Mouse (Mus musculus) liver, embryonic 11.5 days (tissue): Measurements from ENCODE around the gene Gjd3. TPM values are rescaled to one million over a fixed set of nuclear protein-coding genes. Genes with fewer than 3 reads are reported as not detected.
A peak's percentile ranks its signal among the peaks of the same experiment; 100 is the strongest.

ENCODE experiments used
- ATAC-seq: fragments of 200-750 bp; cut with Nextera tagmentation; replicated peaks from 2 replicates; pipeline ENCODE4 v1.8.0; 2017; ENCODE audit warnings: moderate number of reproducible peaks, mild to moderate bottlenecking, moderate TSS enrichment, moderate library complexity; ENCODE audit not compliant: low FRiP score
- DNase-seq: peaks from one replicate; pipeline ENCODE4 v3.0.0-alpha.2; 2017; ENCODE audit warnings: low spot score
- H3K27ac ChIP-seq: fragments of 300-500 bp; sonication (generic); 2 replicates; pipeline ENCODE4 v1.5.1; 2014; ENCODE audit warnings: mild to moderate bottlenecking, low read depth, low read length, control low read depth
- H3K27me3 ChIP-seq: fragments of 300-500 bp; sonication (generic); replicated peaks from 2 replicates; pipeline ENCODE4 v1.6.1; 2014; ENCODE audit warnings: low read length, mixed read lengths; ENCODE audit not compliant: control insufficient read depth, insufficient read depth
- H3K36me3 ChIP-seq: fragments of 300-500 bp; sonication (generic); 2 replicates; pipeline ENCODE4 v1.6.1; 2014; ENCODE audit warnings: mild to moderate bottlenecking, low read length, moderate library complexity, mixed read lengths; ENCODE audit not compliant: control insufficient read depth, insufficient read depth
- H3K4me1 ChIP-seq: fragments of 300-500 bp; sonication (generic); replicated peaks from 2 replicates; pipeline ENCODE4 v1.6.1; 2014; ENCODE audit warnings: low read length, mixed read lengths; ENCODE audit not compliant: control insufficient read depth, insufficient read depth
- H3K4me2 ChIP-seq: fragments of 300-500 bp; sonication (generic); 2 replicates; pipeline ENCODE4 v1.6.1; 2014; ENCODE audit warnings: mild to moderate bottlenecking, control low read depth, moderate library complexity
- H3K4me3 ChIP-seq: fragments of 300-500 bp; sonication (generic); 2 replicates; pipeline ENCODE4 v1.5.1; 2014; ENCODE audit warnings: low read depth, low read length, control low read depth
- H3K9ac ChIP-seq: fragments of 300-500 bp; sonication (generic); 2 replicates; pipeline ENCODE4 v1.6.1; 2014; ENCODE audit warnings: low read depth, low read length, control low read depth
- H3K9me3 ChIP-seq: fragments of 300-500 bp; sonication (generic); 2 replicates; pipeline ENCODE4 v1.6.1; 2016; ENCODE audit warnings: low read length, inconsistent platforms, mixed read lengths; ENCODE audit not compliant: control insufficient read depth
- WGBS: fragments of 180-500 bp; shearing (Covaris S2); extraction: QIAGEN DNeasy Blood & Tissue Kit; methylation state at CpG from one replicate; pipeline ENCODE4 v1.1.7; 2014; 5-methylcytosine and 5-hydroxymethylcytosine counted together
- polyA plus RNA-seq: library from polyadenylated mRNA; unstranded; fragments of >200 nt; fragmentation: Nextera tagmentation; extraction: Ambion mirVana; gene quantifications from 2 replicates; pipeline ENCODE4 v1.2.1, GENCODE M21; 2014

Gjd3 gene
- polyA plus RNA-seq = 0.21 and 0.22 TPM in 2 replicates

DNA sequence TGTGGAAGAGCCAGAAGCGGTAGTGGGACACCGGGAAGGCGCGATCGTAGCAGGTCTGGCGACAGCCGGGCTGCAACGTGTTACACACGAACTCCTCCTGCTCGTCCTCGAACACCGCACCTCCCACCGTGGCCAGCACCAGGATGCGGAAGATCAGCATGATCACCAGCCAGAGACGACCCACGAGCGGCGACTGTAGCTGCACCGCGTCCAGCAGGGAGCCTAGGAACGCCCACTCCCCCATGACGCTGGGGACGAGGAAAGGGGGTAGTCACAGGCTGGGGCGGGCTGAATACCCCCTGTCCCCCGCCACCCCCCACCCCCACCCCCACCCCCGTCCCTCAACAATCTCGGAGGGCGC lies at the start of gene Gjd3:
Gjd3 (minus strand) TSS at position 244 of the 361 bp plus-strand sequence.
- Histone ChIP-seq H3K4me3 (peak within 1 kb of the TSS; percentile 56), H3K9ac (peak within 1 kb of the TSS; percentile 43)

DNA sequence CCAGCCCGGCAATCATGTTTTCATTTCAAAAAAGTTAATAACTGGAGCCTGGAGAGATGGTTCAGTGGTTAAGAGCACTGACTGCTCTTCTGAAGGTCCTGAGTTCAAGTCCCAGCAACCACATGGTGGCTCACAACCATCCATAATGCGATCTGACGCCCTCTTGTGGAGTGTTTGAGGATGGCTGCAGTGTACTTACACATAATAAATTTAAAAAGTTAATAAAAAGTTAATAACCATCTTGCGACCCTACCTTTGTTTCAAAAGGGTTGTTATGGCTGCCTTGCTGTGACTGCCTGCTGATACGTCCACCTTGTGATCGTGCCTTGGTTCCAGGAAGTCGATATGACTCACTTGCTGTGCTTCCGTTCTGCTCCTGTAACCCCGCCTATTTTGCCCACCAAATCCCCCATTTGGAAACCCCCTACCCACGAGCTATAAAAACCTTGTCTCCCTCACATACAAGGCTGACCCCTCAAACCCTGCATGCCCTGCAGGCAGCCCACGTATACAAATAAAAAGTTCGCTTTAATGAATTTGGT lies 44.2 kb upstream of the Gjd3 start:
- Histone ChIP-seq H3K4me3 (no peak overlapping the region), H3K36me3 (peaks cover 1% of the 10 kb centered on the region), H3K4me2 (no peak overlapping the region), H3K4me1 (peaks cover 5% of the 10 kb centered on the region), H3K27me3 (no peaks in the 10 kb centered on the region), H3K9ac (no peak overlapping the region), H3K9me3 (no peaks in the 10 kb centered on the region), H3K27ac (no peak overlapping the region)
- DNase-seq = no peak
- 77% methylated on average over 12 of the region's 12 CpGs for whole genome bisulfite sequencing
- no peak for ATAC-seq

More for the DNA sequence above, at the start of gene Gjd3:
- Histone ChIP-seq H3K27me3 (peaks cover 51% of the 10 kb centered on the region), H3K36me3 (no peaks in the 10 kb centered on the region), H3K4me2 (peak within 1 kb of the TSS; percentile 91), H3K9me3 (no peaks in the 10 kb centered on the region), H3K4me1 (peaks cover 19% of the 10 kb centered on the region), H3K27ac (no peak within 1 kb of the TSS)
- no peak for ATAC-seq
- WGBS = 1% methylated on average over 28 of the region's 28 CpGs
- no peak for DNase-seq

DNA sequence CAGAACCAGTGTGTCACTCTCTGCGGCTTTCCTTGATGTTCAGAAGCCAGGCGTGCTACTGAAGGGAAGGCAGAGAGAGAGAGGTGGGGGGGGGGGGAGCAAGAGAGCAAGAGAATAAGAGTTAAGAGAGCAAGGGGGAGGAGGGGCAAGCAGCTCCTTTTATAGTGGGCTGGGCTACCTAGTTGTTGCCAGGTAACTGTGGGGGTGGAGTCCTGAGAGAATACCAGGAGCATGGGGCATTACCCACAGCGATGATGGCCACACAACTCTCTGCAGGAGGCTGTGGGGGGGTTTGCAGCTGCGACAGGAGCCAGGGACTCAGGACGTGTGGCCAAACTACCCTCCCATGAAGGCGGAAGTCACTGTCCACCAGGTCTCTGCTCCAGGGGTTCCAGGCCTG lies 43.1 kb upstream of the Gjd3 start:
- Histone ChIP-seq H3K9me3 (no peaks in the 10 kb centered on the region), H3K4me1 (peaks cover 13% of the 10 kb centered on the region), H3K9ac (no peak overlapping the region), H3K4me2 (no peak overlapping the region), H3K4me3 (no peak overlapping the region), H3K36me3 (peaks cover 12% of the 10 kb centered on the region), H3K27ac (no peak overlapping the region), H3K27me3 (no peaks in the 10 kb centered on the region)
- no peak for DNase-seq
- WGBS = 87% methylated on average over 6 of the region's 6 CpGs
- no peak for ATAC-seq

DNA sequence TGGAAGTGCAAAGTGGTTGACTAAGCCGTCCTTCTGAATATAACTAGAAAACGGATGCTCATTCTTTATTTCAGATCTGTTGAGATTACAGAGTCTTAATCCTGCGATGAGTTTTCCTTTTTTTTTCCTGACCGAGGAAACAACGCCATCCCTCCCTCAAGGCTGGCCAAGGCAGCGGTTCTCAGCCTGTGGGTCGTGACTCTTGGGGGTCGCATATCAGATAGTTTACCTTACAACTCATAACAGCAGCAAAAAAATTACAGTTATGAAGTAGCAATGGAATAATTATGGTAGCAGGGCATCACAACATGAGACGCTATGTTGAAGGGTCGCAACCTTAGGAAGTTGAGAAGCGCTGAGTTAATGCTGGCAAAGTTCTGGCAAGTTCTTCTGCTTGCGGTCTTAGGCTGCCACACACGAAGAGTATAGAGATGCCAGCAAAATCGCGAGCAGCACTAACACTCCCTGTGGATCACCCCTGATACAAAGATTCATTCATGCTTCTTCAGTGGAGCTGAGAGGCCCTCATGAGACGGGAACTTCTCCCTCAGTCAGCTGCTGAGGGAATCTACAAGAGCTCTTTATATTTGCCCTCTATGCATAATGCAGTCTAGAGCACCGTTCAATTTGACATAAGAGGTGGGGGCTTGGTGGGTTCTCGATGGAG lies 41.8 kb upstream of the Gjd3 start:
- ATAC-seq = peak; percentile 6; the same call in 1 of the 2 replicates
- Histone ChIP-seq H3K27ac (peak overlapping the region; percentile 30; the same call in 1 of the 2 replicates), H3K4me1 (peaks cover 15% of the 10 kb centered on the region), H3K9ac (peak overlapping the region; percentile 27; the same call in 1 of the 2 replicates), H3K4me2 (peak overlapping the region; percentile 59), H3K36me3 (peaks cover 23% of the 10 kb centered on the region), H3K4me3 (peak overlapping the region; percentile 93), H3K9me3 (no peaks in the 10 kb centered on the region), H3K27me3 (no peaks in the 10 kb centered on the region)
- 42% methylated on average over 18 of the region's 18 CpGs for WGBS
- no peak for DNase-seq

DNA sequence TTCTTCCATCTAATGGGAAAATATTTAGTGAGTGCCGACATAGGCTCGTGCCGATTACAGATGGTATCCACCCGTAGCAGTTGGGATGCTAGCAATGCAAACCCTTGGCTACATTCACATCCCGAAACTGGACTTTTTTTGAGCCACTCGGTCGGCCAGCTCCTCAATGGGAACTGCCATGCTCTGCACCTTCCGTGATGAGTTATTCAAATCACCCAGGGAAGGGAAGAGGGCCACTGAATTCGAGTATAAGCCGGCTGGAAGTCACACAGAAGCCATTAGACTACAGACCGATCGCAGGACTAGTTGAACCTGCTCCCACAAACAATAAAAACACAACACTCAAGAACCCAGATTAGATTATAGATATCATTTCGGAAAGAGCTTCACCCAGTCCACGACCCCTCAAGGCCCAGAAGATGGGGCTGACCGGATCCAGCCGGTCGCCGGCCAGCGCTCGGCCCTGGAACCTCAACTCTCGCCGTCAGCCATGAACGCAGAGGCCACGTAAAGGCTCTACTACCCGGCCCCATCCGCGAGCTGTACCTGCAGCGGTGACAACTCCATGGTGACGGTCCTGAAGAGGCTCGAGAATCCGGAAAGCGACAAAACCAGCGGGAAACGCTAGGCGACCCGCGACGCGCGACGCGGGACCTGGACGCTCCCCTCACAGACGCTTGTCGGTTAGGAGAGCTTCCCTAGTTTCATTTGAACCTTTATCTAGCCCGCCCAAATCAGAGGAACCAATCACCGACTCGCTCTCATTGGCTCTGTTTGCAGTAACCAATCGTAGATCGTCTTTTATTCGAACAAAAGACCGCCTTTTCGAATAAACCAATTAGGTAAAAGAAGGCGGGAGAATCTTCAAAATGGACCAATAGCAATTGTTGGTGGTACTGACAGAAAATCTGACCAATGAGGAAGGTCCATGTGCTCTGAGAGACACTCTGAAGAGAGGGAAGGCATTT lies 41.0 kb upstream of the Gjd3 start, which contains the start of gene Top2a:
Top2a (minus strand) TSS at position 690 of the 968 bp plus-strand sequence.
- no peaks in the 10 kb centered on the region for H3K27me3 ChIP-seq
- H3K4me3 ChIP-seq = peak within 1 kb of the TSS; percentile 93
- peak within 1 kb of the TSS; percentile 99 for H3K9ac ChIP-seq
- H3K9me3 ChIP-seq = no peaks in the 10 kb centered on the region
- ATAC-seq (peak; percentile 93), DNase-seq (peak; percentile 93)
- H3K36me3 ChIP-seq = peaks cover 29% of the 10 kb centered on the region
- WGBS = under 1% methylated on average over 54 of the region's 54 CpGs
- H3K4me1 ChIP-seq = peaks cover 15% of the 10 kb centered on the region
- H3K27ac ChIP-seq = peak within 1 kb of the TSS; percentile 88
- H3K4me2 ChIP-seq = peak within 1 kb of the TSS; percentile 81

DNA sequence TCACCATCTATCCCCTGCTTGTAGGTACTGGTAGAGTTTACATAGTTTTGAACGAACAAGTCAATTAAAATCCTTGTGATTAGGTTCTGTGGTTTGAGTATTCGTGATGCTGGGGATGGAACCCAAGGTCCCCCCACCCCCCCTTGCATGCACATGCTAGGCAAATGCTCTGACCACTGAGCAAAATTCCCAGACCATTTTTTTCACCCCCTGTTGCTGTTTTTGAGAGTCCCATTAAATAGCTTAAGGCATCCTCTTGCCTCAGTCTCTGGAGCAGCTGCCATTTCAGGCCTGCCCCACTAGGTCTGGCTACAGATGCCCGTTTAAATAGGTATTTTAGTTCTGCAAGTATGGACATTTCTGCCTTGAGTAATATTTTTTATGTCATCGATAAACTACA lies 40.3 kb upstream of the Gjd3 start:
- Histone ChIP-seq H3K27ac (peak overlapping the region; percentile 88), H3K36me3 (peaks cover 34% of the 10 kb centered on the region), H3K4me1 (peaks cover 15% of the 10 kb centered on the region), H3K4me2 (peak overlapping the region; percentile 81), H3K9ac (peak overlapping the region; percentile 99), H3K27me3 (no peaks in the 10 kb centered on the region), H3K9me3 (no peaks in the 10 kb centered on the region), H3K4me3 (peak overlapping the region; percentile 93)
- WGBS = 6% methylated on average over 4 of the region's 4 CpGs
- DNase-seq (no peak), ATAC-seq (no peak)

DNA sequence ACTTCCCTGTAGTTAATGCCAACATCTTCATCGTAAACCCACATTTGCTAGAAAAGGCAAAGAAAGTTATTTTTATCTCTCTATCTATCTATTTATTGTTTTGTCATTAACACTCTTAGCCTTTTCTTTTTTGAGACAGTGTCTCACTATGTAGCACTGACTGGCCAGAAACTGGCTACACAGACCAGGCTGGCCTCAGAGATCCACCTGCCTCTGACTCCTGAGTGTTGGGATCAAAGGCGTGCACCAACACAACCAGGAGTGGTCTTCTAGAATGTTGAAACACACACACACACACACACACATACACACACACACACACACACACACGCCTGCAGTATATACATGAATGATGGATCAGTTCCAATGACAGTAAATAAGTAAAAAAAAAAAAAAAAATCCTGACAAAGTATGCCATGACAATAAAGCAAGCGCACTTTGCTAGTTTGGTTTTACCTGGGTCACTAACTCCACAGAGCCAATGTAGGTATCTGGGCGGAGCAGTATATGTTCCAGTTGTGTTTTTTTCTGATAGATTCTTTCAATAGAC lies 39.6 kb upstream of the Gjd3 start:
- Histone ChIP-seq H3K27me3 (no peaks in the 10 kb centered on the region), H3K4me3 (peak overlapping the region; percentile 93), H3K4me2 (peak overlapping the region; percentile 81), H3K36me3 (peaks cover 41% of the 10 kb centered on the region), H3K27ac (no peak overlapping the region), H3K4me1 (peaks cover 15% of the 10 kb centered on the region), H3K9ac (peak overlapping the region; percentile 50), H3K9me3 (no peaks in the 10 kb centered on the region)
- no peak for ATAC-seq
- no peak for DNase-seq
- 79% methylated on average over 5 of the region's 5 CpGs for WGBS

DNA sequence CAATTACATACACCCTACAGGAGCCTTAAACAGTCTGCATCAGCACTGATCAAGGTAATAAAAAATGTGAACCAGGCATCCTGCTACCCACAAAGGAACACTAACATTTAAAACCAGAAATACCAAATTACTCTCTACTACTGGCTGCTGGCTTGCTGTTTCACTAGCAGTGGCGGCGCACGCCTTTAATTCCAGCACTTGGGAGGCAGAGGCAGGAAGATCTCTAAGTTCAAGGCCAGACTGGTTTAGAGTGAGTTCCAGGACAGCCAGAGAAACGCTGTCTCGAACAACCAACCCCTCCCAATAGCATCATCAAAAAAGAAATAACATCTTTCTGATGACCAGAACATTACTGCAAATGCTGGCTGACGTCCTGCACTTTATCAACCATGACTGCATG lies 37.0 kb upstream of the Gjd3 start:
- no peaks in the 10 kb centered on the region for H3K27me3 ChIP-seq
- H3K9me3 ChIP-seq = no peaks in the 10 kb centered on the region
- WGBS = 91% methylated on average over 6 of the region's 6 CpGs
- ATAC-seq (no peak), DNase-seq (no peak)
- peaks cover 15% of the 10 kb centered on the region for H3K4me1 ChIP-seq
- no peak overlapping the region for H3K4me3 ChIP-seq
- no peak overlapping the region for H3K4me2 ChIP-seq
- peaks cover 57% of the 10 kb centered on the region for H3K36me3 ChIP-seq
- no peak overlapping the region for H3K27ac ChIP-seq
- no peak overlapping the region for H3K9ac ChIP-seq
